ENCODE assay signal across 41 mouse cellular contexts in the genomic region with DNA sequence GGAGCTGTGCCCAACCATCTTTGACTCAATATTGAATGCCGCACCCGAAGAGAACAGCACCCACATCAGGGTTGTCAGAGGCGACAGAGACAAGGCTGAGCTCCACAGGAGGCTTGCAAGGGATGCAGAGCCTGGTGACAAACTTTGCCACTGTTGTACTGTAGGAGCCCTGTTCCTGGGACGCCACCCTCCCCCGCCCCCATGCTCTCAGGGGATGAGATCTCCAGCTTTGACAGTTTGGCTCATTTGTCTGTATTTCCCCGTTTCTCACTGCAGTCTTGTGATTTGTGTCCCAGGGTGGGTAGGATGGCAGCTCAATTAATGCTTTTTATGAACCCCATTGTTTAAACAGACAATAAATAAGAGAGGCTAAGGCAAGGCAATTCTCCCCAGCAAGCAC. TPM values are rescaled to one million over a fixed set of nuclear protein-coding genes. Genes with fewer than 3 reads are reported as not detected.
"Had no signal": no experiment of that assay in that cellular context is flagged by ENCODE, and none has a peak within 500 bp of the region (broad histone marks: within the 10 kb centered on the region; RNA-seq: fewer than 3 reads in every experiment).

No protein-coding gene starts in this region.

- ATAC-seq: hindbrain, embryonic 16.5 days; hindbrain, postnatal 0 days; inflammation-experienced regulatory T-cells, adult 6 months; intestine, embryonic 15.5 days; intestine, embryonic 16.5 days; intestine, postnatal 0 days had no signal

- H3K36me3 ChIP-seq: heart, embryonic 10.5 days; heart, embryonic 12.5 days; heart, embryonic 13.5 days; heart, embryonic 15.5 days; hindbrain, embryonic 10.5 days; hindbrain, embryonic 12.5 days; hindbrain, embryonic 13.5 days; hindbrain, embryonic 15.5 days; intestine, embryonic 15.5 days; kidney, embryonic 15.5 days had no signal

- H3K4me3 ChIP-seq: heart, embryonic 10.5 days; heart, embryonic 12.5 days; heart, embryonic 13.5 days; heart, embryonic 15.5 days; hindbrain, embryonic 10.5 days; hindbrain, embryonic 12.5 days; hindbrain, embryonic 13.5 days; hindbrain, embryonic 15.5 days; intestine, embryonic 15.5 days; kidney, embryonic 15.5 days; layer of hippocampus, adult 2 months had no signal

- DNase-seq: heart, postnatal 10 days; heart, postnatal 14 days; heart, postnatal 36 days; heart, postnatal 4 days; kidney, adult 11 months; kidney, adult 18-20 months; kidney, adult 2 months; kidney, adult 8-10 months; kidney, adult 9 months; kidney, postnatal 10 days; kidney, postnatal 14 days; kidney, postnatal 25 days; kidney, postnatal 36 days; kidney, postnatal 4 days; layer of hippocampus, adult 9-11 months; layer of hippocampus, postnatal 36 days had no signal

- H3K9ac ChIP-seq: heart, embryonic 12.5 days; heart, embryonic 13.5 days; heart, embryonic 15.5 days; hindbrain, embryonic 12.5 days; hindbrain, embryonic 14.5 days; hindbrain, embryonic 15.5 days; intestine, embryonic 15.5 days; kidney, embryonic 15.5 days had no signal

- H3K9me3 ChIP-seq: heart, embryonic 10.5 days; heart, embryonic 12.5 days; heart, embryonic 13.5 days; heart, embryonic 15.5 days; hindbrain, embryonic 10.5 days; hindbrain, embryonic 12.5 days; hindbrain, embryonic 13.5 days; hindbrain, embryonic 15.5 days; intestine, embryonic 15.5 days; kidney, embryonic 15.5 days had no signal

- H3K4me1 ChIP-seq: heart, embryonic 12.5 days; heart, embryonic 13.5 days; heart, embryonic 15.5 days; intestine, embryonic 15.5 days had no signal

- H3K4me2 ChIP-seq: heart, embryonic 11.5 days; heart, embryonic 12.5 days; heart, embryonic 13.5 days; heart, embryonic 15.5 days; hindbrain, embryonic 12.5 days; hindbrain, embryonic 13.5 days; hindbrain, embryonic 14.5 days; hindbrain, embryonic 15.5 days; intestine, embryonic 15.5 days; kidney, embryonic 15.5 days had no signal

- H3K27ac ChIP-seq: heart, embryonic 10.5 days; heart, embryonic 13.5 days; heart, embryonic 15.5 days; hindbrain, embryonic 10.5 days; hindbrain, embryonic 12.5 days; hindbrain, embryonic 13.5 days; hindbrain, embryonic 14.5 days; hindbrain, embryonic 15.5 days; hindbrain, postnatal 0 days; intestine, embryonic 15.5 days; kidney, embryonic 15.5 days; kidney, postnatal 0 days; layer of hippocampus, adult 2 months had no signal

RNA-seq across cellular contexts. Expression of gene Runx3, which starts 14.9 kb away (rescaled TPM):
- total RNA-seq: hindbrain, postnatal 0 days; layer of hippocampus, adult 18-20 months; layer of hippocampus, adult 2 months; layer of hippocampus, postnatal 10 days; layer of hippocampus, postnatal 14 days; layer of hippocampus, postnatal 25 days; layer of hippocampus, postnatal 36 days had no signal
- polyA plus RNA-seq: heart, embryonic 11.5 days; hindbrain, embryonic 14.5 days; hindbrain, embryonic 16.5 days; hindbrain, postnatal 0 days; kidney, embryonic 14.5 days; kidney, embryonic 16.5 days had no signal
